Mouse (Mus musculus): ENCODE results near the gene Defb38. TPM values are rescaled to one million over a fixed set of nuclear protein-coding genes. Genes with fewer than 3 reads are reported as not detected.

Defb38 gene
- not detected in 2 replicates for polyA plus RNA-seq (2016; fragmentation: Nextera tagmentation; extraction: Ambion mirVana)

- no peak within 1 kb of the TSS for H3K4me3 ChIP-seq
- no peak for DNase-seq (ENCODE audit: low spot score)
- no peak within 1 kb of the TSS for H3K27ac ChIP-seq (replicated peaks)
- peaks cover 4% of the 10 kb centered on the region for H3K9me3 ChIP-seq (replicated peaks)
- H3K4me1 ChIP-seq: no peaks in the 10 kb centered on the region
- 84% methylated on average over 1 of the region's 1 CpGs for WGBS
- no peaks in the 10 kb centered on the region for H3K27me3 ChIP-seq (ENCODE audit: low read depth, poor library complexity, severe bottlenecking)
- no peaks in the 10 kb centered on the region for H3K36me3 ChIP-seq
These were observed at the start of gene Defb38 for GRCm38 (mm10) chr8:19026466-19026865. Gene Defb38, minus strand, starts transcription at chr8:19026566.

- Histone ChIP-seq H3K27me3 (ENCODE audit: low read depth, poor library complexity, severe bottlenecking) (no peaks in the 10 kb centered on the region), H3K36me3 (no peaks in the 10 kb centered on the region), H3K4me1 (no peaks in the 10 kb centered on the region), H3K27ac (replicated peaks) (no peak overlapping the region), H3K4me3 (no peak overlapping the region), H3K9me3 (replicated peaks) (peaks cover 26% of the 10 kb centered on the region)
- DNase-seq (ENCODE audit: low spot score): no peak
- WGBS: 78% methylated on average over 2 of the region's 2 CpGs
These were observed 39.6 kb upstream of the Defb38 start for GRCm38 (mm10) chr8:19066013-19066412.

GRCm38 (mm10) chr8:19064710-19065109 is 38.3 kb upstream of the Defb38 start, which contains the start of gene Defb39:
Gene Defb39, minus strand, starts transcription at chr8:19064810.
- H3K9me3 ChIP-seq (replicated peaks): peaks cover 27% of the 10 kb centered on the region
- H3K36me3 ChIP-seq: no peaks in the 10 kb centered on the region
- H3K4me1 ChIP-seq: no peaks in the 10 kb centered on the region
- no peaks in the 10 kb centered on the region for H3K27me3 ChIP-seq (ENCODE audit: low read depth, poor library complexity, severe bottlenecking)
- H3K27ac ChIP-seq (replicated peaks): no peak within 1 kb of the TSS
- no peak within 1 kb of the TSS for H3K4me3 ChIP-seq
- no peak for DNase-seq (ENCODE audit: low spot score)
- 80% methylated on average over 1 of the region's 1 CpGs for WGBS

- no peaks in the 10 kb centered on the region for H3K36me3 ChIP-seq
- H3K27me3 ChIP-seq (ENCODE audit: low read depth, poor library complexity, severe bottlenecking): no peaks in the 10 kb centered on the region
- H3K4me1 ChIP-seq: no peaks in the 10 kb centered on the region
- H3K4me3 ChIP-seq: no peak overlapping the region
- DNase-seq (ENCODE audit: low spot score): no peak
- H3K27ac ChIP-seq (replicated peaks): no peak overlapping the region
- H3K9me3 ChIP-seq (replicated peaks): peaks cover 27% of the 10 kb centered on the region
These were observed 36.5 kb upstream of the Defb38 start for GRCm38 (mm10) chr8:19062891-19063290.

- H3K4me1 ChIP-seq: no peaks in the 10 kb centered on the region
- H3K27ac ChIP-seq (replicated peaks): no peak overlapping the region
- no peaks in the 10 kb centered on the region for H3K36me3 ChIP-seq
- peaks cover 24% of the 10 kb centered on the region; the same call in 1 of the 2 replicates for H3K9me3 ChIP-seq (replicated peaks)
- H3K27me3 ChIP-seq (ENCODE audit: low read depth, poor library complexity, severe bottlenecking): no peaks in the 10 kb centered on the region
- no peak overlapping the region for H3K4me3 ChIP-seq
- 93% methylated on average over 14 of the region's 14 CpGs for WGBS
- no peak for DNase-seq (ENCODE audit: low spot score)
These were observed 18.9 kb upstream of the Defb38 start for GRCm38 (mm10) chr8:19045242-19045641.

Other genes starting within 250 kb of the Defb38 start
- not detected in 2 replicates for gene Defb40, start 48.3 kb downstream of the Defb38 start, polyA plus RNA-seq (2016; fragmentation: Nextera tagmentation; extraction: Ambion mirVana)
- gene Defb37, start 35.5 kb downstream of the Defb38 start, polyA plus RNA-seq (2016; fragmentation: Nextera tagmentation; extraction: Ambion mirVana): not detected in 2 replicates
- gene Defb39, start 38.2 kb upstream of the Defb38 start, polyA plus RNA-seq (2016; fragmentation: Nextera tagmentation; extraction: Ambion mirVana): not detected in 2 replicates
- gene Defb12, start 88.3 kb upstream of the Defb38 start, polyA plus RNA-seq (2016; fragmentation: Nextera tagmentation; extraction: Ambion mirVana): not detected in 2 replicates
- not detected in 2 replicates for gene Defb34, start 97.2 kb upstream of the Defb38 start, polyA plus RNA-seq (2016; fragmentation: Nextera tagmentation; extraction: Ambion mirVana)
- not detected in 2 replicates for gene Gm45826, start 114.2 kb upstream of the Defb38 start, polyA plus RNA-seq (2016; fragmentation: Nextera tagmentation; extraction: Ambion mirVana)
- not detected in 2 replicates for gene Defb14, start 167.8 kb upstream of the Defb38 start, polyA plus RNA-seq (2016; fragmentation: Nextera tagmentation; extraction: Ambion mirVana)
- gene Defb4, start 172.1 kb upstream of the Defb38 start, polyA plus RNA-seq (2016; fragmentation: Nextera tagmentation; extraction: Ambion mirVana): not detected in 2 replicates
- not detected in 2 replicates for gene Defb6, start 198.9 kb upstream of the Defb38 start, polyA plus RNA-seq (2016; fragmentation: Nextera tagmentation; extraction: Ambion mirVana)
- gene Defb46, start 213.3 kb upstream of the Defb38 start, polyA plus RNA-seq (2016; fragmentation: Nextera tagmentation; extraction: Ambion mirVana): not detected in 2 replicates
- not detected in 2 replicates for gene Defb5, start 221.0 kb upstream of the Defb38 start, polyA plus RNA-seq (2016; fragmentation: Nextera tagmentation; extraction: Ambion mirVana)